Mouse (Mus musculus): Measurements from ENCODE around the gene Sema5b. TPM values are rescaled to one million over a fixed set of nuclear protein-coding genes. Genes with fewer than 3 reads are reported as not detected.

Sema5b gene
- polyA plus RNA-seq, 1 experiment, result 68.8 TPM

DNA sequence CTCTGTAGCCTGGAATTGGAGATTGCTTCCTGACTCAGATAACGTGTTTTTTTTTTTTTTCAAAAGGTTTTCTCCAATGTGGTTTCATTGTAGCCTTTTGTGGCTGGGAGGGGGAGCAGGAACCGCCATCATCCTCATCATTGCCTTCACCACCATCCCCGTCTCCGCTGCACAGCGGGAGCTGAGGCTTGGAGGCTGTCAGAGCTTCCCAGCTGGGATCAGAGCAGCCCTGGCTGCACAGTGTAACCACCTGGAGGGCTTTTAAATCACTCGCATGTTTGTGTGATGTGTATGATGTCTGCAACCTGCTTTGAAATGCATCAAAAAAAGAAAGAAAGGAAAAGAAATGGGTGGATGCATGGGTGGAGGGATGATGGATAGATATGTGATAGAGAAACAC lies 57.0 kb downstream of the Sema5b start:
- DNase-seq (ENCODE audit: low read depth), result peak; percentile 81
- TF ChIP-seq POLR2A (IDR thresholded peaks at IDR 0.05; ENCODE audit: borderline replicate concordance, extremely low read depth, insufficient read depth, insufficient read length, poor library complexity, severe bottlenecking) (no peak), CTCF (IDR thresholded peaks at IDR 0.05; ENCODE audit: borderline replicate concordance, extremely low read depth, insufficient read depth, insufficient read length) (no peak)

GRCm38 (mm10) chr16:35598802-35599201 lies 57.9 kb downstream of the Sema5b start:
- TF ChIP-seq CTCF (IDR thresholded peaks at IDR 0.05; ENCODE audit: borderline replicate concordance, extremely low read depth, insufficient read depth, insufficient read length) (no peak), POLR2A (IDR thresholded peaks at IDR 0.05; ENCODE audit: borderline replicate concordance, extremely low read depth, insufficient read depth, insufficient read length, poor library complexity, severe bottlenecking) (no peak)
- peak; percentile 80 for DNase-seq (ENCODE audit: low read depth)

DNA sequence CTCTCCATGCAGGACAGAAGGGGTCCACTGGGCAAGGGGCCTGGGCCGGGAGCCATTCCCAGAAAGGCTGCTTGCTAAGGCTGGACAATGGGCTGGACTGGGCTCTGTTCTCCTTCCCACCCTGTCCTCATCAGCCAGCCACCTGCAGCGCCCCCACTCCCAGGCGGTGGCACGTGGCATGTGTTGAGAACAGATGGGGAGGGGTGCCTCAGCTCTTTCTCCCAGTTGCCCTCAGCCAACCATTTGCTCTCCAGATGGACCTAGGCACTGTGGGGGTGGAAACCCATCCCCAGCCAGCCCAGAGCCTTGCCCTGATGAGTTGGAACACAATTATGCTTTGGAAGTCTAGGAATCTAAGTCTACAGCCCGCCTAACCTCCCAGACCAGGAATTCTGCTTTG lies 59.3 kb downstream of the Sema5b start:
- TF ChIP-seq POLR2A (IDR thresholded peaks at IDR 0.05; ENCODE audit: borderline replicate concordance, extremely low read depth, insufficient read depth, insufficient read length, poor library complexity, severe bottlenecking) (no peak), CTCF (IDR thresholded peaks at IDR 0.05; ENCODE audit: borderline replicate concordance, extremely low read depth, insufficient read depth, insufficient read length) (no peak)
- DNase-seq (ENCODE audit: low read depth), result peak; percentile 62

- no peak for DNase-seq (ENCODE audit: low read depth)
- no peak for TF ChIP-seq POLR2A (IDR thresholded peaks at IDR 0.05; ENCODE audit: borderline replicate concordance, extremely low read depth, insufficient read depth, insufficient read length, poor library complexity, severe bottlenecking)
- no peak for TF ChIP-seq CTCF (IDR thresholded peaks at IDR 0.05; ENCODE audit: borderline replicate concordance, extremely low read depth, insufficient read depth, insufficient read length)
Observed at GRCm38 (mm10) chr16:35601426-35601825, 60.5 kb downstream of the Sema5b start.

DNA sequence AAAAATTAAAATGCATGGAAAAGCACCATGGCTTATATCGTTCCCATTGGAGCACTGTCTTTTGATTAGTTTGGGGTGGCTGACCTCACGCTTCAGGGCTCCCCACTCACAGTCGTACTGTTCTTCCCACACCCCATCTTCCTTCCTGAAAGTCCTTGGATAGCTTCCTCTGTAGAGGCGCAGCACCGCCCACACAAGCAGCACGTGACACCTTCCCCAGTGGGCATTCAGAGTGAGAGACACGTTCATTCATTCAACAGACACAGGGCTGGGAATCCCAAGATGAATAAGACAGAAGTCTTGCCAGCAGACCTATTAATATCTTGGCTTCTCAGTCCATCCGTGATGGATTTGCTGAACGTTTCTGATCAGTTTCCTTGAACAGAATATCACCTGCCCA lies 61.6 kb downstream of the Sema5b start:
- TF ChIP-seq CTCF (IDR thresholded peaks at IDR 0.05; ENCODE audit: borderline replicate concordance, extremely low read depth, insufficient read depth, insufficient read length) (no peak), POLR2A (IDR thresholded peaks at IDR 0.05; ENCODE audit: borderline replicate concordance, extremely low read depth, insufficient read depth, insufficient read length, poor library complexity, severe bottlenecking) (no peak)
- DNase-seq (ENCODE audit: low read depth), result no peak

DNA sequence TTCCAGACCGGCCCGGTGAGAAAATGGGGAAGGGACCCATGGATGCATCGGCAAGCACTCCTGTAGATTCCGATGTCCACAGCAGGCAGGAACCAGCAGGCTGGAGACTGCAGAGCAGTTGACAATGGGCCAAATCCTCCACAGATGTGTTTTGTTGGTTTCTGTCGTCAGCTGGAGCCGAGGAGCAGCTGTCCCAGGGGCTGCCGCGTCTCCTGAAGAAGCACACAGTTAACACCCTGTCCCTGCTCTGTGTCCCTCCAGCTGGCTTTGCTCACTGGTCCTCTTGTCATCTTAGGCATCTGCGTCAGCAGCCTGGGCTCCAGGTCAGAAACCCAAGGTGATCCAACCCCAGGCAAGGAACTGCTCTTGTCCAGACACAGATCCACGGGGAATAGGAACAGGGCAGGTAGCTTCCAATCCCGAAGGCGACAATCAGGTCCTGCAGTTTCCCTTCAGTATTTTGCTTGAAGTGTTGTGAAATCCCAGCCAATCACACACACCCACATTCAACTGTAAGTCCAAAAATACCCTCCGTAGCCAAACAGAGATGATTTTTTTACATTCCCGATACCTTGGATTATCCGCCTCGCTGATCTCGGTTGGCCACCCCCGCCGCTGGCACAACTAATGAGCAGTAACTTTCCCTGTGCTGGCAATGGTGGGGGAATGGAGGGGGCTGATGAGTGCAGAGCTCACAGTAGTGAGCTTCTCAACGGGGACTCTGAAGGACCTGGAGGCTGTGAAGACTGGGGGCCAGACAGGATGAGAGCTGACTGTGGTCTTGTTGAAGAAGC lies 63.0 kb downstream of the Sema5b start:
- no peak for TF ChIP-seq CTCF (IDR thresholded peaks at IDR 0.05; ENCODE audit: borderline replicate concordance, extremely low read depth, insufficient read depth, insufficient read length)
- no peak for TF ChIP-seq POLR2A (IDR thresholded peaks at IDR 0.05; ENCODE audit: borderline replicate concordance, extremely low read depth, insufficient read depth, insufficient read length, poor library complexity, severe bottlenecking)
- peak; percentile 76 for DNase-seq (ENCODE audit: low read depth)

DNA sequence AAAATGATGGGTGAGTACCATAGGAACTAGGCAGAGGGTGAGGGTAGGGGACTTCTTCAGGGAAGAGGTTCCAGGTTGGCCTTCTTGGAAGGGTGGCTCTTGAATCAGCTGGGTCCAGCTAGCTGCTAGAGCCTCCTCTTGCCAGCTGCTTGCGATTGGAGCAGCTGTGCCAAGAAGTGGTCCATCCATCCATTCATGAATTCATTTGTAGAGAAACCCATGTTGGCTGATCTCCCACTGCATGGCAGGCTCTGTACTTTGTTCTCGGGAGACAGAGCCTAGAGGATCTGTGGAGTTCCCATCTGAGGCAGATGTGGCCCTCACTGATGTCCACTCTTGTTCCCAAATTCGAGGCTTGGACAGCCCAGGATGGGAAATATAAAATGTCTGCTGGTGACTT lies 66.3 kb downstream of the Sema5b start:
- TF ChIP-seq CTCF (IDR thresholded peaks at IDR 0.05; ENCODE audit: borderline replicate concordance, extremely low read depth, insufficient read depth, insufficient read length) (no peak), POLR2A (IDR thresholded peaks at IDR 0.05; ENCODE audit: borderline replicate concordance, extremely low read depth, insufficient read depth, insufficient read length, poor library complexity, severe bottlenecking) (no peak)

GRCm38 (mm10) chr16:35608244-35608643 lies 67.3 kb downstream of the Sema5b start:
- TF ChIP-seq POLR2A (IDR thresholded peaks at IDR 0.05; ENCODE audit: borderline replicate concordance, extremely low read depth, insufficient read depth, insufficient read length, poor library complexity, severe bottlenecking) (no peak), CTCF (IDR thresholded peaks at IDR 0.05; ENCODE audit: borderline replicate concordance, extremely low read depth, insufficient read depth, insufficient read length) (no peak)
- peak; percentile 76 for DNase-seq (ENCODE audit: low read depth)

More for the DNA sequence above, 66.3 kb downstream of the Sema5b start:
- peak; percentile 77 for DNase-seq (ENCODE audit: low read depth)

- DNase-seq (ENCODE audit: low read depth), result peak; percentile 63
- TF ChIP-seq POLR2A (IDR thresholded peaks at IDR 0.05; ENCODE audit: borderline replicate concordance, extremely low read depth, insufficient read depth, insufficient read length, poor library complexity, severe bottlenecking) (no peak), CTCF (IDR thresholded peaks at IDR 0.05; ENCODE audit: borderline replicate concordance, extremely low read depth, insufficient read depth, insufficient read length) (no peak)
Observed at GRCm38 (mm10) chr16:35609561-35609960, 68.6 kb downstream of the Sema5b start.

DNA sequence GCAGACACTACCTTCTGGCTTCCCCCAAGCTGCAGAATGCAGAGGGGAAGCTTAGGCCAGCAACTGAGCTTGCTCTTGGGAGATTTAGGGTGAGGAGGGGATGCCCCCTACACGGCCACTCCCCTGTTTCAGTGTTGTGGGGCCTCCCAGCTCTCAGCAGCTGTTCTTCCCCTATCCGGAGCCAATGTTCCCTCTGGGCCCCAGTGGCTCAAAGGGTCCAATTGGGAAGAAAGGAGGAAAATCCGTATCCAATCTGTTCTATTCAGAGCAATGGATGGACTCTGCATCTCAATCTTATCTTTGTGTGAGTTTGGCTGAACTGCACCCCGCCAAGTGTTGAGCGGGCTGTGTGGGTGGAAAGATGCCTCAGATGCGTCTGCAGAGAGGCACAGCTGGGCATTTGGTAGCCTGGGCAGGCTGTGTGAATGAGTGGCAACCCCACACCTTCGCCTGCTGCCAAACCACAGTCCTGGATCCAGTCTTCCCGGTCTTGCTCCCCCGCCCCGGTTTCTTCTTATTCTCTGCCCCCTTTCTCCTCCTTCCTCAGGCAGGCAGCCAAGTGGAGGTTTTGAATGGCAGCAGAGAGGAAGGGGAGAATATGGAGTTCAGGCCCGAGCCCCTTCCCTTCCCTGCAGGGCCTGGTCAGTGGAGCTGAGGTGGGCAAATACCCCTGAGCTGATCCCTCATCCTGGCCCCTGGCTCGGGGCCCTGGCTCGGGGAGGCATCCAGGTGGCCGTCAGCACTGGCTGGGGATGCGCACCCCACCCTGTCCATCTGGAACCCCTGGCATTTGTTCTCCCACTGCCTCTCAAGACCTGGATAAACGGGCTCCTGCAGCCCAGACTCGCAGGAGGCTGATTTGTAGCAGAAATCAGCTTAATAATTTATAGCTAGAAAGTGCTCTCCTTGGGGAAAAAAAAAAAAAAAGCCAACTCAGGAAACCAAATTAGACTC lies 73.2 kb downstream of the Sema5b start:
- DNase-seq (ENCODE audit: low read depth), result peak; percentile 92
- TF ChIP-seq POLR2A (IDR thresholded peaks at IDR 0.05; ENCODE audit: borderline replicate concordance, extremely low read depth, insufficient read depth, insufficient read length, poor library complexity, severe bottlenecking), result no peak
- TF ChIP-seq CTCF (IDR thresholded peaks at IDR 0.05; ENCODE audit: borderline replicate concordance, extremely low read depth, insufficient read depth, insufficient read length), result no peak

DNA sequence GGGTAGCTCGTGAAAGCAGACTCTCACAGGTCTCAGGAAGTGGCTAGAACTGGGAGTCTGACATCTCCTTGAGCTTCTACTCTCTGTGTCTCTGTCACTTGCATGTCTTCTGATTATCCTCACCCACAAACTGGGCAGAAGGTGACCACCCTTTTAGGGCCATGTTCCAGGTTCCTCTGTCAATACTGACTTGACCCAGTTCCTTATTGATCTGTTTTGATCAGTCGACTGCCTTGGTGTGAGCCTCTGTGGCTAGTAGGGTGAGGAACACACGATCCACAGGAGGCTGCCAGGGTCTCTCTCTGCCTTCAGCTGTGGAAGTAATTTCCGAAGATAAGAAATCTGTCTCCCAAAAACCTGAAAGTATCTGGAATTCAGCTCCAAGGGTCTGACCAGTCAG lies 76.8 kb downstream of the Sema5b start:
- no peak for TF ChIP-seq POLR2A (IDR thresholded peaks at IDR 0.05; ENCODE audit: borderline replicate concordance, extremely low read depth, insufficient read depth, insufficient read length, poor library complexity, severe bottlenecking)
- TF ChIP-seq CTCF (IDR thresholded peaks at IDR 0.05; ENCODE audit: borderline replicate concordance, extremely low read depth, insufficient read depth, insufficient read length), result no peak
- DNase-seq (ENCODE audit: low read depth), result no peak
